Mouse (Mus musculus): ENCODE results near the gene H2afy. TPM values are rescaled to one million over a fixed set of nuclear protein-coding genes. Genes with fewer than 3 reads are reported as not detected.
A peak's percentile ranks its signal among the peaks of the same experiment; 100 is the strongest.

Gene H2afy
- polyA plus RNA-seq, 1 experiment, result 56.3 TPM

DNA sequence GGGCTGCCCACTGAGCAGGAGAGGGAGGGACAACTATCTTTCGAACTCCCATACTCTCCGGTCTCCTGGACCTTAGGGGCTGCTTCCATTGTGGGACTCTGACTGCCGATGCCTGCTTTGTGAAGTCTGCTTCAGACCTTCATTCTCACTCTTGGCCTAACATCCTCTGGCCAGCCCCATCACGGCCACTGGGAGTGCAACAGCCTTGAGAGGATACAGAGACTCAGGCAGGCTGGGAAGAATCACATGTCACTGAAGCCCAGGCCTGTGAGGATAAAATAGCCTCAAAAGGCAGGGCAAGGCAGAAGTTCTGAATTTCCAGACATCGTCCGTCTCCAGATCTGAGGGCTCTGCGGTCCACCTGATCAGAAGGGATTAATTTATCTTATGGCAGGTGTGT is 35.9 kb upstream of the H2afy start:
- Histone ChIP-seq H3K4me3 (ENCODE audit: control insufficient read depth, low read depth, low read length) (no peak overlapping the region), H3K27me3 (ENCODE audit: control insufficient read depth, insufficient read depth, low read length) (no peaks in the 10 kb centered on the region), H3K4me1 (ENCODE audit: control insufficient read depth, insufficient read depth, low read length) (peaks cover 12% of the 10 kb centered on the region), H3K27ac (ENCODE audit: control insufficient read depth, insufficient read depth, low read depth, low read length) (no peak overlapping the region), H3K36me3 (ENCODE audit: control insufficient read depth, insufficient read depth, low read length) (no peaks in the 10 kb centered on the region)
- no peak for TF ChIP-seq POLR2A (IDR thresholded peaks at IDR 0.05; ENCODE audit: control insufficient read depth, low read depth, low read length)
- TF ChIP-seq CTCF (IDR thresholded peaks at IDR 0.05; ENCODE audit: control insufficient read depth, insufficient read depth, insufficient replicate concordance, low read depth, low read length), result no peak

DNA sequence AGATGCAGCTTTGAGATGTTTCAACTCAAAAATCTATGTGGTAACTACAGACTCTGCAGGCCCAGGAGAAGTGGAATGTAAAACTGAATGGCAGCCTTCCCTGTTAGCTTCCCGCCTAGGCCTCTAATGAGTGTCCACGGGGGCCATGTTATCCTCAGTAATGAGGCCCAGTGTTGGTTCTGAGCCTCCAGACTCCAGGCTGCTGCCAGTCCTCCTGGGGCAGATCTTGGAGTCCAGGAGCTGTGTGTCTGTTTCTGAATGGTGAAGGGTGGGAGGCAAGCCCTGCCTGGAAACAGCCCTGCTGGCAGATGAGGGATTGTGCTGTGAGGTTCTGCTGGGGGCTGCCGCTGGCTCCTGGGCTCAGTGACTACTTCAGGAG is 32.2 kb upstream of the H2afy start:
- no peaks in the 10 kb centered on the region for H3K4me1 ChIP-seq (ENCODE audit: control insufficient read depth, insufficient read depth, low read length)
- H3K36me3 ChIP-seq (ENCODE audit: control insufficient read depth, insufficient read depth, low read length), result no peaks in the 10 kb centered on the region
- no peaks in the 10 kb centered on the region for H3K27me3 ChIP-seq (ENCODE audit: control insufficient read depth, insufficient read depth, low read length)
- TF ChIP-seq POLR2A (IDR thresholded peaks at IDR 0.05; ENCODE audit: control insufficient read depth, low read depth, low read length), result no peak
- TF ChIP-seq CTCF (IDR thresholded peaks at IDR 0.05; ENCODE audit: control insufficient read depth, insufficient read depth, insufficient replicate concordance, low read depth, low read length), result no peak
- H3K4me3 ChIP-seq (ENCODE audit: control insufficient read depth, low read depth, low read length), result no peak overlapping the region
- H3K27ac ChIP-seq (ENCODE audit: control insufficient read depth, insufficient read depth, low read depth, low read length), result no peak overlapping the region

DNA sequence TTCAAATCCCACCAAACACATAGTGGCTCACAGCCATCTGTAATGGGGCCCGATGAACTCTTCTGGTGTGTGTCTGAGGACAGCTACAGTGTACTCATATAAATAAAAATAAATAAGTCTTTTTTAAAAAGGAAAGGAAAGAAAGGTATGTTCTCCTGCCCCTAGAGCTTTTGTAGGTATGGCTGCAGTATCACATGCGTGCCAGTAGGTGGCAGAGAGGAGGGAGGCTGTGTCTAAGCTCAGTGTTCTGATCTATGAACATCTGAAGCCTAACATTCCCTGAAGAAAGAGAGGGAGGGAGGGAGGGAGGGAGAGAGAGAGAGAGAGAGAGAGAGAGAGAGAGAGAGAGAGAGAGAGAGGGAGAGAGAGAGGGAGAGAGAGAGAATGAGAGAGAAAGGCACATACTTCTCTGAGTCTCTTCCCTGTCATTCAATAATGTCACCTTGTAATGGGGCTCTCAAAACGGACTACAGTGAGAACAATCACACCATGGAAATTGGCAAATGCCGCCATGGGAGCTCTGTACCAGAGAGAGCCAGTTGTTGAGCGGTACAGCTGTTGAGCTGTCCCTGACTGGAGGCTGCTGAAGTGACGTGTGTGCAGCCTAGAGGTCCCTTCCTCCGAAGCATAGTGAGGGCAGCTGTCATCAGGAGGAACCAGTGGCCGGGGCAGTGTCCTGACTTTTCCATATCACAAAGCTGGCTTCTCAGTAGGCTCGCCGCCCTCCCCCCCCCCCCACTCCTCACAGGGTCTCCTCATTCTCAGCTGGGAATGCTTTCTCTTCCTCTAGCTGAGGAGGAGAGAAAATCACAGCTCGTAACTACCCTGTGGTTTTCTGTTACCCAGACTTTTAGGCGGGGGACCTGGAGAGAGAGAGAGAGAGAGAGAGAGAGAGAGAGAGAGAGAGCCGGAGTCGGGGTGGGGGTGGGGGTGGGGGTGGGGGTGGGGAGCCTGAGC is 31.6 kb upstream of the H2afy start:
- Histone ChIP-seq H3K27ac (ENCODE audit: control insufficient read depth, insufficient read depth, low read depth, low read length) (no peak overlapping the region), H3K27me3 (ENCODE audit: control insufficient read depth, insufficient read depth, low read length) (no peaks in the 10 kb centered on the region), H3K36me3 (ENCODE audit: control insufficient read depth, insufficient read depth, low read length) (no peaks in the 10 kb centered on the region), H3K4me1 (ENCODE audit: control insufficient read depth, insufficient read depth, low read length) (no peaks in the 10 kb centered on the region), H3K4me3 (ENCODE audit: control insufficient read depth, low read depth, low read length) (no peak overlapping the region)
- TF ChIP-seq CTCF (IDR thresholded peaks at IDR 0.05; ENCODE audit: control insufficient read depth, insufficient read depth, insufficient replicate concordance, low read depth, low read length) (peak; percentile 63; the same call in 1 of the 2 replicates), POLR2A (IDR thresholded peaks at IDR 0.05; ENCODE audit: control insufficient read depth, low read depth, low read length) (no peak)

DNA sequence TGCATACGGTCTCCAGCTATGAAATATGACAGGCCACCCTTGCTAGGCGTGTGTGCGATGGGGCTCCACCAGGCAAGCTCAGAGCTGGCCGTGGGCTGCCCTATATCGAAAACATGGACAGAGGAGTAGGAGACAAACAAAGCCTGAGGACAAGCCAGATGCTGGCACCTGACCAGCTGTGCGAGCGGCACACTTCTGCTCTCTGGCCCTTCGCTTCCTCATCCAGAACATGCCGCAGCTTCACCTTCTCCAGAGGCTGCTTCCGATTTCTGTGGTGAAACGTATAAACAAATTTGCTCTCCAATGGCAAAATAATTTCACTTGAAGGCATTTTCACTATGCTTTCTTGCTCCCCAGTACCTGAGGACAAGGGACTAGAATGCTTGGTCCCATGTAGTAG is 29.4 kb upstream of the H2afy start:
- Histone ChIP-seq H3K27me3 (ENCODE audit: control insufficient read depth, insufficient read depth, low read length) (no peaks in the 10 kb centered on the region), H3K4me3 (ENCODE audit: control insufficient read depth, low read depth, low read length) (no peak overlapping the region), H3K4me1 (ENCODE audit: control insufficient read depth, insufficient read depth, low read length) (no peaks in the 10 kb centered on the region), H3K36me3 (ENCODE audit: control insufficient read depth, insufficient read depth, low read length) (no peaks in the 10 kb centered on the region), H3K27ac (ENCODE audit: control insufficient read depth, insufficient read depth, low read depth, low read length) (no peak overlapping the region)
- no peak for TF ChIP-seq POLR2A (IDR thresholded peaks at IDR 0.05; ENCODE audit: control insufficient read depth, low read depth, low read length)
- TF ChIP-seq CTCF (IDR thresholded peaks at IDR 0.05; ENCODE audit: control insufficient read depth, insufficient read depth, insufficient replicate concordance, low read depth, low read length), result no peak

DNA sequence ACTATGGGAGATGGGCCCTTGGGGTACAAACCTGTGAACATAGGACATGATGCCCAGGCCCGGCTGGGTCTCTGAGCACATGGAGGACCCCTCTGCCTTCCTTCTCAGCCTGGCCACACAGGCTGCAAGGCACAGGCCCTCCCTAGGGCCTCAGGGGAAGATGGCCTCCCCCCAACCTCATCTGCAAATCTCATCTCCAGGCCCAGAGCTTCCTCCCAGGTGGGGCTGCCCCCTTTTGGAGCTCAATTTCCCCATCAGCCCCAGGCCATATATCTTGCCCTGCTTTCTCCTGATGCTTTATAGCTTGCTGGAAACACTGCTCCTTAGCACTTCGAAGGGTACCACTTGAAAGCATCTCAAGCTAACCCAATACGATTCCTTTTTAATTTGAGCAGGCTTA is 28.2 kb upstream of the H2afy start:
- H3K4me3 ChIP-seq (ENCODE audit: control insufficient read depth, low read depth, low read length), result no peak overlapping the region
- no peaks in the 10 kb centered on the region for H3K36me3 ChIP-seq (ENCODE audit: control insufficient read depth, insufficient read depth, low read length)
- no peak overlapping the region for H3K27ac ChIP-seq (ENCODE audit: control insufficient read depth, insufficient read depth, low read depth, low read length)
- TF ChIP-seq CTCF (IDR thresholded peaks at IDR 0.05; ENCODE audit: control insufficient read depth, insufficient read depth, insufficient replicate concordance, low read depth, low read length) (no peak), POLR2A (IDR thresholded peaks at IDR 0.05; ENCODE audit: control insufficient read depth, low read depth, low read length) (no peak)
- H3K4me1 ChIP-seq (ENCODE audit: control insufficient read depth, insufficient read depth, low read length), result no peaks in the 10 kb centered on the region
- H3K27me3 ChIP-seq (ENCODE audit: control insufficient read depth, insufficient read depth, low read length), result no peaks in the 10 kb centered on the region

DNA sequence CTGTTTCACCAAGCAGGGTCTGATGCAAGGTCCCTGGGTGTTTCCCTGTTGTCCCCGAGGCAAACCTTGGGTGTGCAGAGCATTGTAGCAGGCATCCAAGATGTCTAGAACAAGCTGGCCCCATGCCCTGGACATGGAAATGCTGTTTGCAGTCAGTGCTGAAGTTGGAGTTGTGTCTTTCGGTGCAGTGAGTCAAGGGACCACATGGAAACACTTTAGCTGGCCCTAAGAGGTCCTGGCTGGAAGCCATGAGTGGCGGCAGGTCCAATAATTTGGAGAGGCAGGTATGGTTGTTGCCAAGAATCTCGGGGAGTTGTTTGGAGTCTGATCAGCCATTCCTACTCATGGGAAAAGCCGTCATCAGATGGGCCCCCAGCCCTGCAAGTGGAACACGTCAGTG is 27.6 kb upstream of the H2afy start:
- H3K4me1 ChIP-seq (ENCODE audit: control insufficient read depth, insufficient read depth, low read length), result no peaks in the 10 kb centered on the region

DNA sequence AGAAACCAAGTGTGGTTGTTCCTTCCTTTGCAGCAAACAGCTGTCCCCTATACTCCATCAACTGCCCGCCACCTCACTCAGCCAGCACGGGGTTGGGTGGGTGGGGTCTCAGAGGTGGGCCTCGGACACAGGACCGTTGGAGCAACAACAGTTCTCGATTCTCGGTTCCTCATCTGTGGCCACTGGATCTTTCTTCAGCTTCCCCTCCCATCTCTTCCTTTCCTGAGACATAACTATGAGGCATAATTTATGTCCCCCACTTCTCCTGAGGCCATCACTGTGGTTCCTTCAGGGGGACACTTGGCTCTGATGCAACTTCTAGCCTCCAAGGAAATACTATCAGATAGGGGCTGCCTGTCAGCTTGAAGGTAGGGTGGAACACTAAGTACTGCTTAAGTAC is 26.7 kb upstream of the H2afy start:
- TF ChIP-seq POLR2A (IDR thresholded peaks at IDR 0.05; ENCODE audit: control insufficient read depth, low read depth, low read length), result no peak
- TF ChIP-seq CTCF (IDR thresholded peaks at IDR 0.05; ENCODE audit: control insufficient read depth, insufficient read depth, insufficient replicate concordance, low read depth, low read length), result no peak
- Histone ChIP-seq H3K4me3 (ENCODE audit: control insufficient read depth, low read depth, low read length) (no peak overlapping the region), H3K27ac (ENCODE audit: control insufficient read depth, insufficient read depth, low read depth, low read length) (no peak overlapping the region), H3K4me1 (ENCODE audit: control insufficient read depth, insufficient read depth, low read length) (no peaks in the 10 kb centered on the region), H3K36me3 (ENCODE audit: control insufficient read depth, insufficient read depth, low read length) (no peaks in the 10 kb centered on the region), H3K27me3 (ENCODE audit: control insufficient read depth, insufficient read depth, low read length) (no peaks in the 10 kb centered on the region)

More for the DNA sequence above, 27.6 kb upstream of the H2afy start:
- H3K4me3 ChIP-seq (ENCODE audit: control insufficient read depth, low read depth, low read length), result no peak overlapping the region
- no peak overlapping the region for H3K27ac ChIP-seq (ENCODE audit: control insufficient read depth, insufficient read depth, low read depth, low read length)
- H3K27me3 ChIP-seq (ENCODE audit: control insufficient read depth, insufficient read depth, low read length), result no peaks in the 10 kb centered on the region
- no peaks in the 10 kb centered on the region for H3K36me3 ChIP-seq (ENCODE audit: control insufficient read depth, insufficient read depth, low read length)
- TF ChIP-seq CTCF (IDR thresholded peaks at IDR 0.05; ENCODE audit: control insufficient read depth, insufficient read depth, insufficient replicate concordance, low read depth, low read length) (no peak), POLR2A (IDR thresholded peaks at IDR 0.05; ENCODE audit: control insufficient read depth, low read depth, low read length) (no peak)
